Mouse (Mus musculus) embryonic facial prominence, embryonic 10.5 days (tissue): ENCODE measurements around the gene Ube2cbp. TPM values are rescaled to one million over a fixed set of nuclear protein-coding genes. Genes with fewer than 3 reads are reported as not detected.
A peak's percentile ranks its signal among the peaks of the same experiment; 100 is the strongest.

ENCODE experiments used
- DNase-seq: peaks from one replicate; pipeline ENCODE4 v3.0.0-alpha.2; 2017; ENCODE audit warnings: low spot score
- H3K27ac ChIP-seq: fragments of 300-500 bp; sonication (generic); replicated peaks from 2 replicates; pipeline ENCODE4 v1.5.1; 2016; ENCODE audit warnings: mild to moderate bottlenecking
- H3K27me3 ChIP-seq: fragments of 300-500 bp; sonication (generic); replicated peaks from 2 replicates; pipeline ENCODE4 v1.6.1; 2016; ENCODE audit warnings: low read depth, mild to moderate bottlenecking; ENCODE audit not compliant: poor library complexity, severe bottlenecking
- H3K36me3 ChIP-seq: fragments of 300-500 bp; sonication (generic); replicated peaks from 2 replicates; pipeline ENCODE4 v1.6.1; 2016; ENCODE audit warnings: mild to moderate bottlenecking, moderate library complexity
- H3K4me1 ChIP-seq: fragments of 300-500 bp; sonication (generic); 2 replicates; pipeline ENCODE4 v1.6.1; 2016
- H3K4me3 ChIP-seq: fragments of 300-500 bp; sonication (generic); 2 replicates; pipeline ENCODE4 v1.5.1; 2016; ENCODE audit warnings: mild to moderate bottlenecking, moderate library complexity
- H3K9me3 ChIP-seq: fragments of 300-500 bp; sonication (generic); 2 replicates; pipeline ENCODE4 v1.6.1; 2016; ENCODE audit warnings: mild to moderate bottlenecking
- WGBS: fragments of 180-500 bp; shearing (Covaris S2); methylation state at CpG from one replicate; pipeline ENCODE4 v1.1.7; 2016; 5-methylcytosine and 5-hydroxymethylcytosine counted together
- polyA plus RNA-seq: library from polyadenylated mRNA; unstranded; fragments of >200 nt; fragmentation: Nextera tagmentation; extraction: Ambion mirVana; gene quantifications from 2 replicates; pipeline ENCODE4 v1.2.1, GENCODE M21; 2016

Gene Ube2cbp
- 7.1 and 7.3 TPM in 2 replicates for polyA plus RNA-seq

DNA sequence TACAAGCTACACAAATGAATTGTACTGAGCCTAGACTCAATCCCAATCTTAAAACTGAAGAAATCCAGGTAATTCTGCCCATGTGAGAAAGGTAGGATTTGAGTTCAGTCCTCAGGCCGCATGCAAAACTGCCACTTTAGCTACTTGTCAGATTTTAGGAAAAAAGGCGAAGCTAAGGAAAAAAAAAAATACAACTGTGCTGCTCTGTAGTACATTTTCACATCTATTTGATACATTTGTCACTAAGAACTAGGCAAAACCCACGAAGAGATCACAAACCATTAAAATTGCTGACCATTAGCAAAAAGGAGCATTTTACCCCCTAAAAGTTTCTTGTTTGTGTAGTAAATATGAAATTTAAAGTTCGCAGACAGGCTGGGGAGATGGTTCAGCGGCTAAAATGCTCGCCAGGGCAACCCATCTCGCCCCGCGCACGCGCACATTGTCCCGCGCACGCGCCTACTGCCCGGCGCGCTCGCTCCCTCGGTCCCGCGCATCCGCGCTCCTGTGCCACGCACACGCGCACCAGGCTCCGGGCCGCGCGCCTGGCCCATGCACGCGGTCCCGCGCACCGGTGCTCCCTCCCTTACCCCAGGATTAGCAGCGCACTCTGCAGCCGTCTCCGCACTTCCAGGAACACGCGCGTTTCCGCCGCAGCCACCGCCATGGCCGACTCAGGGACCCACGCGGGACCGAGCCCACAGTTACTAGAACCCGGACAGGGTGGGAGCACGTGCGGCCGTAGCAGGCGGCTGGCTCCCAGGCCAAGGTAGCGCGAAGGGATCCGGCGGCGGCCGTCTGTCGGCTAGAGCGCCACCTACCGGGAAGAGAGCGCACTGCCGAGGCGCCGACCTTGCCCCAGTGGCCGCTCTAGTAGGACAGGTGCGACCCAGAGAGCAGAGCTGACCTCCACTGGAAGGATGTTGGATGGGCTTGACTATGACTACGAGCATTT, at the start of gene Ube2cbp:
Ube2cbp (minus strand) TSS at position 800 of the 955 bp plus-strand sequence.
- no peaks in the 10 kb centered on the region for H3K36me3 ChIP-seq
- H3K4me1 ChIP-seq = peaks cover 13% of the 10 kb centered on the region; the same call in 1 of the 2 replicates
- H3K9me3 ChIP-seq = no peaks in the 10 kb centered on the region
- peaks cover 18% of the 10 kb centered on the region for H3K27me3 ChIP-seq
- peak within 1 kb of the TSS; percentile 76 for H3K4me3 ChIP-seq
- H3K27ac ChIP-seq = peak within 1 kb of the TSS; percentile 93
- 2% methylated on average over 70 of the region's 70 CpGs for WGBS
- DNase-seq = peak; percentile 90

- WGBS = 89% methylated on average over 3 of the region's 3 CpGs
Measured at GRCm38 (mm10) chr9:86514390-86514789, 49.6 kb upstream of the Ube2cbp start.

DNA sequence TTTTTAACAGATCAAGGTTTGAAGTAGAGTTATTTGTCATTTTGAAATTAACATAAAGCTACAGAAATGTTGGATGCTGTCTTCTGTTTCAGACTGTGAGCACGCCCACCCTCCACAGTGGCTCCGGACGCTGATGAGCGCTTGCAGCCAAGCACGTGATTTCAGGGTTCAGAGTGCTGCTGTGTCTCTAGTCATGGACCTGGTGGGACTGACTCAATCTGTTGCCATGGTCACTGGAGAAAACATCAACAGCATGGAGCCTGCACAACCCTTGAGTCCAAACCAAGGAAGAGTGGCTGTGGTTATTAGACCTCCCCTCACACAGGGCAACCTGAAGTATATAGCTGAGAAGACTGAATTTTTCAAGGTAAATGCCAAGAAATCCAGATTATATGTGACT, 49.0 kb upstream of the Ube2cbp start:
- 90% methylated on average over 5 of the region's 5 CpGs for WGBS
- Histone ChIP-seq H3K27me3 (no peaks in the 10 kb centered on the region), H3K27ac (no peak overlapping the region), H3K4me3 (no peak overlapping the region), H3K9me3 (no peaks in the 10 kb centered on the region), H3K36me3 (peaks cover 14% of the 10 kb centered on the region), H3K4me1 (no peaks in the 10 kb centered on the region)
- no peak for DNase-seq

More at GRCm38 (mm10) chr9:86514390-86514789, 49.6 kb upstream of the Ube2cbp start:
- DNase-seq = no peak
- Histone ChIP-seq H3K36me3 (peaks cover 14% of the 10 kb centered on the region), H3K27ac (no peak overlapping the region), H3K4me1 (no peaks in the 10 kb centered on the region), H3K4me3 (no peak overlapping the region), H3K9me3 (no peaks in the 10 kb centered on the region), H3K27me3 (no peaks in the 10 kb centered on the region)

GRCm38 (mm10) chr9:86507437-86507836, 42.7 kb upstream of the Ube2cbp start:
- H3K4me1 ChIP-seq = no peaks in the 10 kb centered on the region
- no peak for DNase-seq
- H3K9me3 ChIP-seq = no peaks in the 10 kb centered on the region
- WGBS = 90% methylated on average over 4 of the region's 4 CpGs
- no peak overlapping the region for H3K4me3 ChIP-seq
- H3K27me3 ChIP-seq = no peaks in the 10 kb centered on the region
- H3K27ac ChIP-seq = no peak overlapping the region
- peaks cover under 1% of the 10 kb centered on the region; the same call in 1 of the 2 replicates for H3K36me3 ChIP-seq

GRCm38 (mm10) chr9:86499083-86499482, 34.3 kb upstream of the Ube2cbp start:
- DNase-seq = no peak
- WGBS = 93% methylated on average over 3 of the region's 3 CpGs
- Histone ChIP-seq H3K9me3 (no peaks in the 10 kb centered on the region), H3K4me1 (no peaks in the 10 kb centered on the region), H3K27ac (no peak overlapping the region), H3K4me3 (no peak overlapping the region), H3K36me3 (peaks cover 9% of the 10 kb centered on the region), H3K27me3 (no peaks in the 10 kb centered on the region)

- Histone ChIP-seq H3K4me3 (no peak overlapping the region), H3K4me1 (no peaks in the 10 kb centered on the region), H3K9me3 (no peaks in the 10 kb centered on the region), H3K36me3 (peaks cover 14% of the 10 kb centered on the region), H3K27ac (no peak overlapping the region), H3K27me3 (no peaks in the 10 kb centered on the region)
- 92% methylated on average over 4 of the region's 4 CpGs for WGBS
- no peak for DNase-seq
Measured at GRCm38 (mm10) chr9:86496261-86496660, 31.5 kb upstream of the Ube2cbp start.

DNA sequence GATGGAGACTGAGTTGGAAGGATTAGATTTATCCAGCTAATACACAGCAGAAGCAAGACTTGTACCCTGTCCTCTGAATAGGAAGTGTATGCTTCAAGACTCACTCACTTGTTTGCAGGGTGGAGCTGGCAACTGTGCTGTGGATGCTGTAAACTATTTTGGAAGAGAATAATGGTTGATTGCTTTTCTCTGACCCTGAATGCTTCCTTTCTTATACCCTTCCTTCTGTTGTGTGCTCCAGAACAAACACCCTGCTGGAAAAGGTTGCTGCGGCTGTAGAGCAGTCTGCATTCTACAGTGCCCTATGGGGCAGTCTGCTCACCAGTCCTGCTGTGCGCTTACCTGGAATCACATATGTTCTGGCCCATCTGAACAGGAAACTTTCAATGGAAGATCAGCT, 27.0 kb upstream of the Ube2cbp start:
- Histone ChIP-seq H3K27me3 (no peaks in the 10 kb centered on the region), H3K4me3 (no peak overlapping the region), H3K36me3 (peaks cover 17% of the 10 kb centered on the region), H3K4me1 (no peaks in the 10 kb centered on the region), H3K27ac (no peak overlapping the region), H3K9me3 (no peaks in the 10 kb centered on the region)
- no peak for DNase-seq
- 91% methylated on average over 2 of the region's 2 CpGs for WGBS

GRCm38 (mm10) chr9:86482236-86482635, 17.5 kb upstream of the Ube2cbp start:
- Histone ChIP-seq H3K9me3 (no peaks in the 10 kb centered on the region), H3K36me3 (no peaks in the 10 kb centered on the region), H3K4me1 (no peaks in the 10 kb centered on the region), H3K27me3 (no peaks in the 10 kb centered on the region), H3K27ac (no peak overlapping the region), H3K4me3 (no peak overlapping the region)
- WGBS = 85% methylated on average over 1 of the region's 1 CpGs
- DNase-seq = no peak

DNA sequence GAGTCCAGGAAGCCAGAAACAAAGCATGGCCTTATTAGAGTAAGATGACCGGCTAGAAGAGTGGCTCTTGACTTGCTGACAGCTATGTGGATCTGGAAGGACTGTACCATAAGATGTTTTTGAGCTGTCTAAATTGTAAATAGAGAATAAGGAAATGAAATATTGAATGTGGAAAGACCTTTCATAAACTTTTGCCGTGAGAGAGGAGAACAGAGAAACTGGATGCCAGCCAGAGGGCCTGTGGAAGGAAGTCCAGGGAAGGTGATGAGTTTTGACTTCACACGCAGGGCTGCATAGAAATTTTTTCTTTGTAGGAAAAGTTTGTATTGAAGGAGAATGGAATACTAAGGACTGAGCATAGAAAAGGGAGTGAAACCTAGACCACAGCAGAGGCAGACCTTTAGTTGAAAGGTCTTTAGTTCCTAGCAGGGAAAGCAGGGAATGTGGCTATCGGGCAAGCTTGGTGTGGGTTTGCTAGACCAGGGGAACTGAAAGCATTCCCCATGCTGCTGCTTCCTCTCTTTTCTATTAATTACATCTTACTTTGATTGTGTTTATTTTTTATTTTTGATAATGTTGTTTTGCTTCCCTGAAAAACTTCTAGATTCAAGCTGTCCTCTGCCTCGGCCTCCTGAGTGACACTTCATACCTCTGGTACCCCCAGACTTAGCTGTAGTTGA, 13.8 kb upstream of the Ube2cbp start:
- no peak overlapping the region for H3K4me3 ChIP-seq
- no peak overlapping the region for H3K27ac ChIP-seq
- H3K36me3 ChIP-seq = no peaks in the 10 kb centered on the region
- 87% methylated on average over 5 of the region's 5 CpGs for WGBS
- no peaks in the 10 kb centered on the region for H3K4me1 ChIP-seq
- H3K27me3 ChIP-seq = no peaks in the 10 kb centered on the region
- no peaks in the 10 kb centered on the region for H3K9me3 ChIP-seq
- DNase-seq = no peak

- DNase-seq = no peak
- Histone ChIP-seq H3K4me1 (no peaks in the 10 kb centered on the region), H3K27me3 (no peaks in the 10 kb centered on the region), H3K9me3 (no peaks in the 10 kb centered on the region), H3K4me3 (no peak overlapping the region), H3K36me3 (no peaks in the 10 kb centered on the region), H3K27ac (no peak overlapping the region)
- WGBS = 85% methylated on average over 5 of the region's 5 CpGs
Measured at GRCm38 (mm10) chr9:86476763-86477162, 12.0 kb upstream of the Ube2cbp start.

DNA sequence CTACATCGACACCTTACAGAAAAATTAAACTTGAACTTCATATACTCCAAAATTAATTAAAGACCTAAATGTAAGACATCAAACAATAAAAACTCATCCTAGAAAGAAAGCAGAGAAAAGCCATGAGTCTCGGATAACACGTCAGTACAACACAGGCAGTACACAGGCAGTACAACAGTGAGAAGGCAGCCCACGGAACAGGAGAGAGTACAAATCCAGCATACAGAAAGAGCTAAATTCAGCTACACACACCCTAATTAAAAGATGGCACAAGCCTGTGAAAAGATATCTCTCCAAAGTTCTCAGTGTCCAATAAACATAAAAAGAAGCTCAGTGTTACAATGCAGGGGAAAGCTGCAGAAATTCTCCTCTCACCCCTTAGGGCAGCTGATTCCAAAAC, 11.2 kb upstream of the Ube2cbp start:
- Histone ChIP-seq H3K4me1 (no peaks in the 10 kb centered on the region), H3K36me3 (no peaks in the 10 kb centered on the region), H3K9me3 (no peaks in the 10 kb centered on the region), H3K27me3 (no peaks in the 10 kb centered on the region), H3K27ac (no peak overlapping the region), H3K4me3 (no peak overlapping the region)
- no peak for DNase-seq
- 90% methylated on average over 4 of the region's 4 CpGs for WGBS

DNA sequence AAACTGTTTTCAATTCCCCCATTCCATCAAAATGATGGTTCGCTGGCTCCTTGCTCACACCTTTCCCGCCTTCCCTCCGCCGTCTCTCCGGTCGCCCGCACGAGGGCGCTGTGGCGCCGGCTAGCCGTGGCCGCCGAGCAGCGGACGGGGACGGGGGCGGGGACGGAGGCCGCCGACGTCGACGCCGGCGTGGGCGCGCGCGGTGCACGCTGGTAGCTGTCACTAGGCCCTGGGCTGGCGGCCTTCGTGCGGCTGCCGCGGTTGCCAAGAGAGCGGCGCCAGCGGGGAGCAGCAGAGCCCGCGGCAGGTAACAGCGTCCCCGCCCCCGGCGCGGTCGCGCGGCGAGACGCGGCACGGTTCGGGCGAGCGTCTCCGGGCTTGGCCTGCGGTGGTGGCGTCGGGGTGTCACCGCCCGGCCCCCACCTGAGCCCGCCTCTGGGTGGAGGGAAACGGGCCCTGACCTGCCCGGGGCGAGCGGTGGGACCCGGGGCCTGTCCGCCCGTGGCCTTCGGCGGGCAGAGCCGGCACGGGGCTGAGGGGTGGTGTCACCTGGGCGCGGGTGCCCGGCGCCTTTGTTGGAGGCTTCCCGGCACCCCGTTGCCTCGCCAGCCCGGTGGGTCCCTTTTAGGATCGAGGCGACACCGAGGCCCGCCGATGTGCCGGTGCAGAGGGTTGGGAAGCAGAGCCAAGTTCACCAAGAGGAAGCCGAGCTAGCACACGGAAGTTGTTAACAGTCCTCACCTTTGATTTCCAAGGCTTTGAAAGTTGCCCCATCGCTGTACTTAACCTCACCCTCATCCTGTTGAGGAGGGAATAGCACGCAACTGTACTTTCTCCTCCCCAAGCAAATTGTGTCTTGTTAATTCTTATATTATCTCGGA, 2.5 kb upstream of the Ube2cbp start, which contains the start of gene Dop1a:
Dop1a (plus strand) TSS at position 165 of the 881 bp plus-strand sequence.
- under 1% methylated on average over 93 of the region's 93 CpGs for WGBS
- peak; percentile 94 for DNase-seq

More for the DNA sequence above, 2.5 kb upstream of the Ube2cbp start, which contains the start of gene Dop1a:
- Histone ChIP-seq H3K4me3 (peak within 1 kb of the TSS; percentile 88), H3K27ac (peak within 1 kb of the TSS; percentile 85), H3K4me1 (peaks cover 13% of the 10 kb centered on the region; the same call in 1 of the 2 replicates), H3K27me3 (peaks cover 18% of the 10 kb centered on the region), H3K36me3 (no peaks in the 10 kb centered on the region), H3K9me3 (no peaks in the 10 kb centered on the region)
